ENCODE assay signal across 8 mouse cellular contexts in the genomic region with DNA sequence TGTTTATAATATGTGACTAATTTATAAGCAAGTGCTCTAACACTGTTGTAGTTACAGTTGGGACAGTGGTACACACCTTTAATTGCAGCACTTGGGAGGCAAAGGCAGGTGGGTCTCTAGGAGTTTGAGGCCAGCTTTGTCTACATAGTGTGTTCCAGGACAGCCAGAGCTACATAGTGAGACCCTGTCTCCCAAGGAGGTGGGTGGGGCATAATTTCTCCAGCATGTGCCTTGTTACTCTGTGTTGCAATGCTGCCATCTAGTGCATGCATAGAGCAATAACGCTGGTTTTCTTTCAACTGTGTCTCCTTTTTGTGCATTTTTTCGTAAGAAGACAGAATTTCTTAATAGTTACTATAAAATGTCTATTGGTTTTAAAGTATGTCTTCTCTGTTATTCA. TPM values are rescaled to one million over a fixed set of nuclear protein-coding genes. Genes with fewer than 3 reads are reported as not detected.
DNase-seq lines count a peak whose midpoint lies in the region; ATAC-seq and TF ChIP-seq lines count a peak whose summit lies in the region.

No protein-coding gene starts in this region.

- peaks cover 38% of the 10 kb centered on the region for H3K36me3 ChIP-seq in C2C12 (ENCODE audit: control insufficient read depth, insufficient read depth)
- H3K36me3 ChIP-seq in kidney, embryonic 15.5 days: peaks cover 44% of the 10 kb centered on the region

- H3K27me3 ChIP-seq in C2C12 (ENCODE audit: control insufficient read depth, insufficient read depth, insufficient read length): no peaks in the 10 kb centered on the region
- H3K27me3 ChIP-seq in kidney, embryonic 15.5 days: no peaks in the 10 kb centered on the region

- H3K4me2 ChIP-seq in kidney, embryonic 15.5 days: no peak overlapping the region

- H3K79me2 ChIP-seq in C2C12 (ENCODE audit: control insufficient read depth, insufficient read depth): no peaks in the 10 kb centered on the region

- 39% methylated on average over 2 of the region's 2 CpGs for WGBS in kidney, embryonic 15.5 days

- peak; percentile 35 for DNase-seq in T-cell, adult 2 months (ENCODE audit: low spot score)
- DNase-seq in embryo, embryonic 10 days (ENCODE audit: low spot score): peak; percentile 90
- DNase-seq in heart, adult 9 months (ENCODE audit: low spot score in 2 of 2): peak; percentile 3 to 14
- DNase-seq in liver: peak; percentile 38
- peak; percentile 13 to 37 for DNase-seq in natural killer cell, adult 2 months (ENCODE audit: low spot score in 2 of 2)
- DNase-seq in thymus, postnatal 25 days: peak; percentile 41

- no peaks in the 10 kb centered on the region for H3K9me3 ChIP-seq in kidney, embryonic 15.5 days (replicated peaks)

- ATAC-seq in kidney, embryonic 15.5 days (replicated peaks; ENCODE audit: low FRiP score): peak; percentile 67; the same call in 1 of the 2 replicates

- TF ChIP-seq CTCF in C2C12 (IDR thresholded peaks at IDR 0.05; ENCODE audit: control insufficient read depth, insufficient read depth, insufficient read length): peak; percentile 20

- no peak overlapping the region for H3K9ac ChIP-seq in kidney, embryonic 15.5 days

- no peaks in the 10 kb centered on the region for H3K79me3 ChIP-seq in C2C12 (ENCODE audit: low read depth)

- no peak overlapping the region for H3K27ac ChIP-seq in kidney, embryonic 15.5 days

- no peak overlapping the region for H3K4me3 ChIP-seq in C2C12 (ENCODE audit: insufficient read depth, poor library complexity, severe bottlenecking)
- H3K4me3 ChIP-seq in kidney, embryonic 15.5 days (replicated peaks): no peak overlapping the region

- no peak overlapping the region for H3ac ChIP-seq in C2C12 (ENCODE audit: control insufficient read depth, insufficient read length, low read depth)

- no peaks in the 10 kb centered on the region for H3K4me1 ChIP-seq in kidney, embryonic 15.5 days

TF ChIP-seq in C2C12, 6 proteins besides CTCF, POLR2A, EP300 and RAD21:
- no peak for TF ChIP-seq MYOG (IDR thresholded peaks at IDR 0.05; ENCODE audit: control insufficient read depth, extremely low read depth, insufficient read length)
- TF ChIP-seq MYOD1 (IDR thresholded peaks at IDR 0.05; ENCODE audit: control insufficient read depth, insufficient read length, low read depth): no peak
- no peak for TF ChIP-seq FOSL1 (IDR thresholded peaks at IDR 0.05; ENCODE audit: insufficient read depth, low read length, poor library complexity, severe bottlenecking)
- no peak for TF ChIP-seq CEBPB (IDR thresholded peaks at IDR 0.05; ENCODE audit: low read depth)
- TF ChIP-seq USF1 (IDR thresholded peaks at IDR 0.05; ENCODE audit: low read depth): no peak
- TF ChIP-seq MAX (IDR thresholded peaks at IDR 0.05): no peak

RNA-seq across cellular contexts. Expression of a gene that starts 33.4 kb away (rescaled TPM):
- 9.3 TPM for polyA plus RNA-seq in C2C12 (2012; fragmentation: generic; extraction: Trizol)
- 136 and 139 TPM in 2 replicates for polyA plus RNA-seq in kidney, embryonic 15.5 days (2015; fragmentation: Nextera tagmentation; extraction: Ambion mirVana)

RNA-seq across cellular contexts. Expression of a gene that starts 47.0 kb away (rescaled TPM):
- polyA plus RNA-seq in C2C12 (2012; fragmentation: generic; extraction: Trizol): 6.4 TPM
- polyA plus RNA-seq in kidney, embryonic 15.5 days (2015; fragmentation: Nextera tagmentation; extraction: Ambion mirVana): 9.7 and 11.5 TPM in 2 replicates

RNA-seq across cellular contexts. Expression of a gene that starts 47.1 kb away (rescaled TPM):
- 4.2 TPM for polyA plus RNA-seq in C2C12 (2012; fragmentation: generic; extraction: Trizol)
- polyA plus RNA-seq in kidney, embryonic 15.5 days (2015; fragmentation: Nextera tagmentation; extraction: Ambion mirVana): 6.8 and 9.9 TPM in 2 replicates

Comparison
In these comparisons a context has a peak if more than half of its experiments do, and no peak if none do; other contexts are left out.
1. DNase-seq: peak in every context shown above with its lines; median percentile 90 in embryo, embryonic 10 days; 41 in thymus, postnatal 25 days; 38 in liver; 35 in T-cell, adult 2 months; 25 in natural killer cell, adult 2 months; 8 in heart, adult 9 months.
2. RNA of a gene that starts 33.4 kb away (polyA plus RNA-seq): 136 to 139 TPM in kidney, embryonic 15.5 days; 9.3 TPM in C2C12 (single experiment); every median in the first group is over 10 times any median in the second.